Mouse (Mus musculus) lung, embryonic 16.5 days (tissue): ENCODE measurements at regions not wholly inside any gene's neighbourhood (a gene's known extent, or its start where the extent isn't known, plus 50 kb on each side); places are given as distances from the start of the nearest gene placed in this dataset.

ENCODE experiments used
- ATAC-seq: fragments of 200-750 bp; cut with Nextera tagmentation; 2 replicates; pipeline ENCODE4 v1.8.0; 2017; ENCODE audit warnings: low read depth, mild to moderate bottlenecking, moderate library complexity
- H3K27ac ChIP-seq: fragments of 300-500 bp; sonication (generic); 2 replicates; pipeline ENCODE4 v1.5.1; 2014; ENCODE audit warnings: mild to moderate bottlenecking, control low read depth, low read length
- H3K27me3 ChIP-seq: fragments of 300-500 bp; sonication (generic); 2 replicates; pipeline ENCODE4 v1.6.1; 2014; ENCODE audit warnings: low read depth, low read length, mixed read lengths; ENCODE audit not compliant: control insufficient read depth, insufficient read depth
- H3K36me3 ChIP-seq: fragments of 300-500 bp; sonication (generic); 2 replicates; pipeline ENCODE4 v1.6.1; 2014; ENCODE audit warnings: low read length; ENCODE audit not compliant: control insufficient read depth, insufficient read depth
- H3K4me1 ChIP-seq: fragments of 300-500 bp; sonication (generic); replicated peaks from 2 replicates; pipeline ENCODE4 v1.6.1; 2014; ENCODE audit warnings: low read length, mixed read lengths; ENCODE audit not compliant: control insufficient read depth, insufficient read depth
- H3K4me2 ChIP-seq: fragments of 300-500 bp; sonication (generic); 2 replicates; pipeline ENCODE4 v1.6.1; 2014; ENCODE audit warnings: low read depth, low read length, control low read depth
- H3K4me3 ChIP-seq: fragments of 300-500 bp; sonication (generic); 2 replicates; pipeline ENCODE4 v1.5.1; 2014; ENCODE audit warnings: mild to moderate bottlenecking, low read length, control low read depth
- H3K9ac ChIP-seq: fragments of 300-500 bp; sonication (generic); 2 replicates; pipeline ENCODE4 v1.6.1; 2014; ENCODE audit warnings: low read length, control low read depth
- H3K9me3 ChIP-seq: fragments of 300-500 bp; sonication (generic); 2 replicates; pipeline ENCODE4 v1.6.1; 2016; ENCODE audit warnings: low read length; ENCODE audit not compliant: control insufficient read depth
- WGBS: fragments of 180-500 bp; shearing (Covaris S2); extraction: QIAGEN DNeasy Blood & Tissue Kit; methylation state at CpG from one replicate; pipeline ENCODE4 v1.1.7; 2014; 5-methylcytosine and 5-hydroxymethylcytosine counted together

DNA sequence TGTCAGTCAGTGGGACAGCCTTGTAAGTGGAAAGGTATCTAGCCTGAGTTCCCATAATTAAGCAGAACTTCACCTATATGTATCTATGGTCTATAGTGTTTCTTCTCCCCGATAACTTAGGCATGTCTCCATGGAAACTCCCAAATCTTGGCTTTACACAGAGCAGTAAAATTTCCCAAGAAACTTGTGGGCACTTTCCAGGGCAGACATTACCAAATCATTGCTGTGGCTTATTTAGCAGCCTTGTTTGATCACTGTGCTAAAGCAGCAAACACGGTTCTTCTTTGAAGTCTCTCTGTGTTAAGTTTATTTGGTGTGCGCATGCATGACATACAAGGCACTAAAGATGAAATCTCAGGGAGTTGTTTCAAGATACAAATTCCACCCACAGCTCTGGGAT, 496.2 kb upstream of the Klf4 start:
- no peaks in the 10 kb centered on the region for H3K36me3 ChIP-seq
- H3K4me3 ChIP-seq, result no peak overlapping the region
- no peak overlapping the region for H3K4me2 ChIP-seq
- H3K9ac ChIP-seq, result no peak overlapping the region
- no peaks in the 10 kb centered on the region for H3K4me1 ChIP-seq
- H3K9me3 ChIP-seq, result no peaks in the 10 kb centered on the region
- no peak for ATAC-seq
- 78% methylated on average over 3 of the region's 3 CpGs for WGBS
- no peaks in the 10 kb centered on the region for H3K27me3 ChIP-seq
- no peak overlapping the region for H3K27ac ChIP-seq

DNA sequence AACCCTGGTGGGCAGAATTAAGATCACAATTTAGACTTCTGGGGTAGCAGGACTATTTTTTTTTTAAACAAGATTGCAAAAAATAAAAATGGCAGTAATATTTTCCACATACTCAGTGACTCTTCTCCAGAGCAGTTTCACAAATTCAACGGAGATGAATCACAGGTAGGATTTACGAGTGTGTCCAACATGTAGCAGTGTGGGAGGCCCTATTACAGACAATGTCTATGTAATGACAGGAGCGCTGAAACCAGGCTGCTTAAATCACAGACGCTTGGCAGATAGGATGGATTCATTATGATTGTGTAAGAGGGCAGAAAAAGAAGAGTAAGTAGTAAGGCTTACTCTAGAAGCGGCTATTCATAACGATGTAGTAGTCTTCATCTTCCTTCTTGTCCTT, 495.0 kb upstream of the Klf4 start:
- no peak for ATAC-seq
- H3K4me3 ChIP-seq, result no peak overlapping the region
- no peaks in the 10 kb centered on the region for H3K27me3 ChIP-seq
- H3K4me1 ChIP-seq, result no peaks in the 10 kb centered on the region
- no peak overlapping the region for H3K4me2 ChIP-seq
- no peak overlapping the region for H3K9ac ChIP-seq
- WGBS, result 81% methylated on average over 6 of the region's 6 CpGs
- H3K27ac ChIP-seq, result no peak overlapping the region
- no peaks in the 10 kb centered on the region for H3K9me3 ChIP-seq
- H3K36me3 ChIP-seq, result no peaks in the 10 kb centered on the region

- H3K27me3 ChIP-seq, result no peaks in the 10 kb centered on the region
- ATAC-seq, result no peak
These were observed 492.2 kb upstream of the Klf4 start for GRCm38 (mm10) chr4:56024478-56024877.

DNA sequence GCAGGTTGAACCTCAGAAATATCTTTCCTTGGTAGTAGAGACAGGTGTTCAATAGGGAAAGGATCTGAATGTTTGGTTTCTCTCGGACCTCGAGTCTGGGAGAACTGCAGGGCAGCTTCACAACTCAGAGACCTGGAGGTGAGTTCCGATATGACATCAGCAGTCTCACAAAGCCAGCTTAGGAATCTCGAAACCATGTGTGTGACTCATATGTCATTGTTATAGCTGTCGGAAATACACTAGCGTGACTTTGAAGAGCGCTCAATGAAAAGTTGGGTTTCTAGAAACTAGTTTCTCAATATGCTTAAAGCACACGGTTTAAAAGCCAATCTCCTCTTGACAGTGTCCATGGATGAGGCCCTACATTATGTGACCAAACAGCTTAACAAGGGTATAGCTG, 485.9 kb upstream of the Klf4 start:
- Histone ChIP-seq H3K4me2 (no peak overlapping the region), H3K27me3 (no peaks in the 10 kb centered on the region), H3K9ac (no peak overlapping the region), H3K36me3 (no peaks in the 10 kb centered on the region), H3K9me3 (no peaks in the 10 kb centered on the region), H3K4me3 (no peak overlapping the region), H3K4me1 (no peaks in the 10 kb centered on the region), H3K27ac (no peak overlapping the region)
- no peak for ATAC-seq
- 89% methylated on average over 8 of the region's 8 CpGs for WGBS

More at GRCm38 (mm10) chr4:56024478-56024877, 492.2 kb upstream of the Klf4 start:
- Histone ChIP-seq H3K9me3 (no peaks in the 10 kb centered on the region), H3K27ac (no peak overlapping the region), H3K4me1 (no peaks in the 10 kb centered on the region), H3K9ac (no peak overlapping the region), H3K4me3 (no peak overlapping the region), H3K4me2 (no peak overlapping the region), H3K36me3 (no peaks in the 10 kb centered on the region)

DNA sequence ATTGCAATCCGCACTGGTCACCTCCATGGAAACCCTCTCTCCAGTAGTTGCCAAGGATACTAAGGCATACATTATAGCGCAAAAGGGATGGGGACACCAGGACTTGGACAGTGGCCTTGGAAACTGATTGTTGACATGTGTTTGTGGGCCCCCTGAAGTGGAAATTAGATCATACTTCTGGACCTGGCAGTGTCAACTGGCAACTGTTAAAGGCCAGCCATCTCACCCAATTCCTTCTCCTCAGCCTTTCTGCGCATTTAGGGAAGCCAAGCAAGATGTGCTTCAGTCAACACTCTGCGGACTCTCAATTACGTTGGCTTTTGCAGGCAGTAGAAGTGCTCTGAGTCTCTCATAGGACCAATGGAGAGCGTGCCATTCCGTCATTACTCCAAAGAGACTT, 483.2 kb upstream of the Klf4 start:
- Histone ChIP-seq H3K4me2 (no peak overlapping the region), H3K27ac (no peak overlapping the region), H3K36me3 (no peaks in the 10 kb centered on the region), H3K4me1 (no peaks in the 10 kb centered on the region), H3K9me3 (no peaks in the 10 kb centered on the region), H3K27me3 (no peaks in the 10 kb centered on the region; the same call in 1 of the 2 replicates), H3K4me3 (no peak overlapping the region), H3K9ac (no peak overlapping the region)
- ATAC-seq, result no peak
- whole genome bisulfite sequencing, result 83% methylated on average over 7 of the region's 7 CpGs

DNA sequence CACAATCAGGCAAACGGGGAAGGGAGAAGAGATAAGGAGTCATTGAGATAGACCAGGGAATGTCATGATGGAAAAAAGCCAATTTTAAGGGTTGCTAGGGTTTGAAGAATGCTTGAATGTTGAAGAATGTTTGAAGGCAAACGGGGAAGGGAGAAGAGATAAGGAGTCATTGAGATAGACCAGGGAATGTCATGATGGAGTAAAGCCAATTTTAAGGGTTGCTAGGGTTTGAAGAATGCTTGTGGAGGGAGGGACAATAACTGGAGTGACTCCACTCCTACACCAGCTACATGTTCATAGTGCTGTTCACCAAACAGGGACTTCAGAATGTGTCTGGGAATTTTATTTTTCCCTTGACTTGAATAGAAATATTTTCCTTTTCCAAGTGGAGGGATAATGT, 476.0 kb upstream of the Klf4 start:
- Histone ChIP-seq H3K4me1 (no peaks in the 10 kb centered on the region), H3K4me3 (no peak overlapping the region), H3K36me3 (no peaks in the 10 kb centered on the region), H3K9me3 (no peaks in the 10 kb centered on the region), H3K4me2 (no peak overlapping the region), H3K27ac (no peak overlapping the region), H3K27me3 (no peaks in the 10 kb centered on the region; the same call in 1 of the 2 replicates), H3K9ac (no peak overlapping the region)
- 0 out of 2 replicates have a peak, but pooled peaks have one; percentile 70 for ATAC-seq
- 23% methylated on average over 2 of the region's 2 CpGs for WGBS

DNA sequence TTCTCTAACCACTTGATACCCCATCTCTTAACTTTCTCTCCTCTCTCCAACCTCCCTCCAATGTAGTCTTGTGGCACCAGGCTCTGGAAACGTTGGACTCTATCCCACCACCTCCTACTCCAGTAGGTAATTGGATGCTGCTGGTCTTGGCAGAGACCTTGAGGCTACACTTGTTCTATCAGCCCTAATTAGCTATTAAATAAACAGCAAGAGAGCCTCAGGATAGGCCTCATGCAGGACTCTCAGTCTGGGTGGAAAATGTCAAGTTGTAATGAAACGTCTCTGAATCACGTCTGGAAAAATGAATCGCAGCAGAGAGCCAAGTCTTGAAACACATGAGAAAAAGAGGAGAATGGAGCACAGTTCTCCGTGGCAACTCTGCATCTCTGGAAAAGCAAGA, 472.0 kb upstream of the Klf4 start:
- 56% methylated on average over 5 of the region's 5 CpGs for whole genome bisulfite sequencing

GRCm38 (mm10) chr4:56001312-56001731, 469.1 kb upstream of the Klf4 start:
- Histone ChIP-seq H3K9me3 (no peaks in the 10 kb centered on the region), H3K4me1 (no peaks in the 10 kb centered on the region; the same call in 1 of the 2 replicates), H3K4me3 (no peak overlapping the region), H3K9ac (no peak overlapping the region), H3K27ac (no peak overlapping the region), H3K36me3 (no peaks in the 10 kb centered on the region), H3K4me2 (no peak overlapping the region), H3K27me3 (no peaks in the 10 kb centered on the region)
- 52% methylated on average over 3 of the region's 3 CpGs for WGBS
- no peak for ATAC-seq

More for the DNA sequence above, 472.0 kb upstream of the Klf4 start:
- no peaks in the 10 kb centered on the region; the same call in 1 of the 2 replicates for H3K4me1 ChIP-seq
- no peak for ATAC-seq
- H3K9ac ChIP-seq, result no peak overlapping the region
- no peak overlapping the region for H3K27ac ChIP-seq
- no peaks in the 10 kb centered on the region for H3K36me3 ChIP-seq
- H3K4me3 ChIP-seq, result no peak overlapping the region
- no peaks in the 10 kb centered on the region for H3K27me3 ChIP-seq
- H3K4me2 ChIP-seq, result no peak overlapping the region
- no peaks in the 10 kb centered on the region for H3K9me3 ChIP-seq

GRCm38 (mm10) chr4:55984026-55984425, 451.8 kb upstream of the Klf4 start:
- Histone ChIP-seq H3K4me2 (no peak overlapping the region), H3K4me1 (no peaks in the 10 kb centered on the region), H3K27me3 (no peaks in the 10 kb centered on the region), H3K9ac (no peak overlapping the region), H3K36me3 (no peaks in the 10 kb centered on the region), H3K27ac (no peak overlapping the region), H3K9me3 (no peaks in the 10 kb centered on the region), H3K4me3 (no peak overlapping the region)
- no peak for ATAC-seq

- no peak for ATAC-seq
- no peak overlapping the region for H3K9ac ChIP-seq
- H3K27ac ChIP-seq, result no peak overlapping the region
- no peaks in the 10 kb centered on the region; the same call in 1 of the 2 replicates for H3K4me1 ChIP-seq
- H3K4me2 ChIP-seq, result no peak overlapping the region
- no peaks in the 10 kb centered on the region for H3K27me3 ChIP-seq
- WGBS, result 73% methylated on average over 4 of the region's 4 CpGs
- no peaks in the 10 kb centered on the region for H3K36me3 ChIP-seq
- H3K4me3 ChIP-seq, result no peak overlapping the region
- no peaks in the 10 kb centered on the region for H3K9me3 ChIP-seq
These were observed 446.3 kb upstream of the Klf4 start for GRCm38 (mm10) chr4:55978539-55978938.
